Mouse (Mus musculus): ENCODE data around the gene Trappc6a. TPM values are rescaled to one million over a fixed set of nuclear protein-coding genes. Genes with fewer than 3 reads are reported as not detected.

The Trappc6a gene
- polyA plus RNA-seq, 1 experiment: 120 TPM

GRCm38 (mm10) chr7:19462884-19463381, 45.3 kb upstream of the Trappc6a start, which contains the start of gene Exoc3l2:
Gene Exoc3l2, plus strand, starts transcription at chr7:19463331.
- no peaks in the 10 kb centered on the region for H3K27me3 ChIP-seq (ENCODE audit: control insufficient read depth, insufficient read depth, low read length)
- 62% methylated on average over 6 of the region's 6 CpGs for WGBS
- TF ChIP-seq POLR2A (IDR thresholded peaks at IDR 0.05; ENCODE audit: low read depth, low read length) (no peak), CTCF (IDR thresholded peaks at IDR 0.05; ENCODE audit: extremely low read depth, insufficient read length, insufficient replicate concordance, low read depth, low read length) (no peak)
- H3K4me1 ChIP-seq (ENCODE audit: control insufficient read depth, insufficient read depth, insufficient read length, low read length): peaks cover 5% of the 10 kb centered on the region
- peak within 1 kb of the TSS; percentile 54 for H3K4me3 ChIP-seq (ENCODE audit: low read depth, low read length)
- H3K36me3 ChIP-seq (ENCODE audit: control insufficient read depth, insufficient read depth, low read length): no peaks in the 10 kb centered on the region
- peak within 1 kb of the TSS; percentile 40 for H3K27ac ChIP-seq (ENCODE audit: insufficient read depth, low read depth, low read length)

DNA sequence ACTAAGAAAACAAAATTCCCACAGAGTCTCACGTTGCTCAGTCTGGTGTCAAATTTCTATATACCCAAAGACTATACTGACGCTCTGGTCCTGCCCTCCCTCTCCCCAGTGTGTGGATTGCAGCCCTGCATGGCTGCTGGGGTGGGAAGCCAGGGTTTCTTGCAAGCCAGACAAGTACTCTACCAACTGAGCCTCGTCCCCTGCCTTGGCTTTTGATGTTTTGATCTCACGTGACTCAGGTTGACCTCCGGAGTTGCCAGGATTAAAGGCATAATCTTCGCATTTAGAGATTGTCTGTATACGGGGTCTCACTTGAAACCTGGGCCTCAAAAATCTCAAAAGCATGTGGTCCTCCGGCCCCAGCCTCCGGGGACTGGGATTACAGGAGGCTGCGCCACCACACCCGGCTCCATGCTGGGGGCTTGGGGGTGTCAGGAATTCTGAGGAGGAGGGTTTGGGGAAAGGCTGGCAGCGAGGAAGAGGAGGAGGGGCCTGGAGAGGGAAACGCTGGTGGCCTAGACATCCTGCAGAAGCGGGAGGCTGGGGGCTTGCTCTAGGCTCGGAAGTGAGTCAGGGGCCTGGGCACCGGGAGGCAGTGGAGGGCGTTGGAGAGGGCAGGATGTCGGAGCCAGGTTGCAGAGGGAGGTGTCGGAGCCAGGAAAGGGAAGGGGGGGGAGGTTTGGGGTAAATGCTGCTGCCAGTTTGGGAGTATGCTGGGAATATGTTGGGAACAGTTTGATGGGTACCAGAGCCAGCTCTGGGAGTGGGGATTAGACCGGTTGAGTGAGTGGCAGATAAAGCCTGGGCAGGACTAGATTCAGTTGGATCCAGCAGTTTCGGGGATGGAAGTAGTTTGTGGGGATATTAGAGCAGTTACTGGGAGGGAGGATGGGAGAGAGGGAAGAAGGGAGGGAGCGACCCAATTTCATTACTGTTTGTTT, 43.6 kb upstream of the Trappc6a start:
- Histone ChIP-seq H3K4me3 (ENCODE audit: low read depth, low read length) (peak overlapping the region; percentile 41), H3K36me3 (ENCODE audit: control insufficient read depth, insufficient read depth, low read length) (no peaks in the 10 kb centered on the region), H3K27ac (ENCODE audit: insufficient read depth, low read depth, low read length) (0 out of 2 replicates have a peak overlapping the region, but pooled peaks have one; percentile 21), H3K4me1 (ENCODE audit: control insufficient read depth, insufficient read depth, insufficient read length, low read length) (peaks cover under 1% of the 10 kb centered on the region; the same call in 1 of the 2 replicates), H3K27me3 (ENCODE audit: control insufficient read depth, insufficient read depth, low read length) (peaks cover 6% of the 10 kb centered on the region)
- 32% methylated on average over 22 of the region's 22 CpGs for WGBS
- no peak for TF ChIP-seq CTCF (IDR thresholded peaks at IDR 0.05; ENCODE audit: extremely low read depth, insufficient read length, insufficient replicate concordance, low read depth, low read length)
- no peak for TF ChIP-seq POLR2A (IDR thresholded peaks at IDR 0.05; ENCODE audit: low read depth, low read length)

DNA sequence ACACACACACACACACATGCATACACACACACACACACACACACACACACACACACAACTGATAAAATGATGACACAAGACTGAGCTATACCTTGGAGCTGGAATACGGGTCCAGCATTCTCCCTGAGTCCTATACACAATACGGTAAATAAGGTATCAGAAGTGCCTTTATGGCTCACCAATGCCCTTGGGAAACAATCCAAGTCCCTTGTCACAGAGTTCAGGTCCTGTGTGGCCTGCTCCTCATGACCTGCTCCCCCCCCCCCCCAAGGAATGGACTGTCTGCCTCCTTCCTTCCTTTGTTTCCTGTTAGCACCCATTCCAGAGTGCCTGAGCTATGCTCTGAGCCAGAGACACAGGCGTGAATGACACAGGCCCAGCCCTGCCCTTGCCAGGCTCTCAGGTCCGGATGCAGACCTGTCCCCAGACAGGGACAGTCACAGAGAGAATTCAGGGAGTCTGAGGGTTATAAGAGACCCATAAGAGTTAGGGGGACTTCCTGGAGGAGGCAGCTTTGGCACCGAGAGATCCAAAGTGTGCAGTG, 41.5 kb upstream of the Trappc6a start:
- Histone ChIP-seq H3K4me1 (ENCODE audit: control insufficient read depth, insufficient read depth, insufficient read length, low read length) (no peaks in the 10 kb centered on the region), H3K4me3 (ENCODE audit: low read depth, low read length) (no peak overlapping the region), H3K27ac (ENCODE audit: insufficient read depth, low read depth, low read length) (no peak overlapping the region), H3K27me3 (ENCODE audit: control insufficient read depth, insufficient read depth, low read length) (peaks cover 12% of the 10 kb centered on the region), H3K36me3 (ENCODE audit: control insufficient read depth, insufficient read depth, low read length) (no peaks in the 10 kb centered on the region)
- TF ChIP-seq POLR2A (IDR thresholded peaks at IDR 0.05; ENCODE audit: low read depth, low read length) (no peak), CTCF (IDR thresholded peaks at IDR 0.05; ENCODE audit: extremely low read depth, insufficient read length, insufficient replicate concordance, low read depth, low read length) (no peak)
- 47% methylated on average over 5 of the region's 5 CpGs for WGBS

DNA sequence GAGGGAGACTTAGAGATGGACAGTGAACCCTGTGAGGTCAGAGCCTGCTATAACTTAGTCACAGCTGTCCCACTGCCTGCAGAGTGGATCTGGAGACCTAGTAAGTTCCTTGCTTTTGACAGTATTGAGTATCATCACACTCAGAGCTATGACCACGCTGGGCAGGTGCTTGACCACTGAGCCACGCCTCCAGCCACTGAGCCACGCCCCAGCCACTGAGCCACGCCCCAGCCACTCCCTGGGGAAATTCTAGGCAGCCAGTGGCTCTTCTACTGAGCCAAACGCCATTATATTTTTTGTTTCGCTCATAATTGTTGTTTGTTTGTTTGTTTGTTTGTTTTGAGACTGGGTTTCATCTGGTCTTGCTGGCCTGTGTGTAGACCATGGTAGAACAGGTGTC, 40.6 kb upstream of the Trappc6a start:
- WGBS: 25% methylated on average over 6 of the region's 6 CpGs
- no peaks in the 10 kb centered on the region for H3K4me1 ChIP-seq (ENCODE audit: control insufficient read depth, insufficient read depth, insufficient read length, low read length)
- H3K27ac ChIP-seq (ENCODE audit: insufficient read depth, low read depth, low read length): no peak overlapping the region
- H3K27me3 ChIP-seq (ENCODE audit: control insufficient read depth, insufficient read depth, low read length): peaks cover 12% of the 10 kb centered on the region
- no peak for TF ChIP-seq CTCF (IDR thresholded peaks at IDR 0.05; ENCODE audit: extremely low read depth, insufficient read length, insufficient replicate concordance, low read depth, low read length)
- no peak for TF ChIP-seq POLR2A (IDR thresholded peaks at IDR 0.05; ENCODE audit: low read depth, low read length)
- no peaks in the 10 kb centered on the region for H3K36me3 ChIP-seq (ENCODE audit: control insufficient read depth, insufficient read depth, low read length)
- no peak overlapping the region for H3K4me3 ChIP-seq (ENCODE audit: low read depth, low read length)

- no peaks in the 10 kb centered on the region for H3K36me3 ChIP-seq (ENCODE audit: control insufficient read depth, insufficient read depth, low read length)
- no peak overlapping the region for H3K27ac ChIP-seq (ENCODE audit: insufficient read depth, low read depth, low read length)
- WGBS: 60% methylated on average over 12 of the region's 12 CpGs
- H3K4me1 ChIP-seq (ENCODE audit: control insufficient read depth, insufficient read depth, insufficient read length, low read length): no peaks in the 10 kb centered on the region
- TF ChIP-seq POLR2A (IDR thresholded peaks at IDR 0.05; ENCODE audit: low read depth, low read length): no peak
- TF ChIP-seq CTCF (IDR thresholded peaks at IDR 0.05; ENCODE audit: extremely low read depth, insufficient read length, insufficient replicate concordance, low read depth, low read length): no peak
- no peak overlapping the region for H3K4me3 ChIP-seq (ENCODE audit: low read depth, low read length)
- peaks cover 18% of the 10 kb centered on the region for H3K27me3 ChIP-seq (ENCODE audit: control insufficient read depth, insufficient read depth, low read length)
Measured at GRCm38 (mm10) chr7:19468279-19468678, 39.9 kb upstream of the Trappc6a start.

DNA sequence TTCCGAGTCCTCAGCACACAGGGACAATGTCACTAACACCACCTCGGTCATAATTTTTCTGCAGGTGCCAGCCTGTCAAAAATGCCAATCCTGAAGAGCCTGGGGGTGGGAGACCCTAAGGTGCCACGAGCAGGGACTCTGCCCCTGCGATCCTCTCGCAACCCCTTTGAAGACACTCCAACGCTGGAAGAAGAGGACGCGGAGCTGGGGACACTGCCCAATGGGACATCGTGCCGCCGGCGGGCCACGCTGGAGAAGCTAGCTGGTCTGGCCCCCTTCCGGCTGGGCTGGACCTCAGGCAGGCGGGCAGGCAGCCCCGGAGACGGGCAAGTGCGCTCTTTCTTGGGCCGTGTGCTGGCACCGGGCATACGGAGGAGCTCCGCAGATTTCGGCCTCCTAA, 38.8 kb upstream of the Trappc6a start:
- Histone ChIP-seq H3K36me3 (ENCODE audit: control insufficient read depth, insufficient read depth, low read length) (no peaks in the 10 kb centered on the region), H3K27ac (ENCODE audit: insufficient read depth, low read depth, low read length) (no peak overlapping the region), H3K27me3 (ENCODE audit: control insufficient read depth, insufficient read depth, low read length) (peaks cover 23% of the 10 kb centered on the region), H3K4me1 (ENCODE audit: control insufficient read depth, insufficient read depth, insufficient read length, low read length) (peaks cover 2% of the 10 kb centered on the region; the same call in 1 of the 2 replicates), H3K4me3 (ENCODE audit: low read depth, low read length) (no peak overlapping the region)
- TF ChIP-seq CTCF (IDR thresholded peaks at IDR 0.05; ENCODE audit: extremely low read depth, insufficient read length, insufficient replicate concordance, low read depth, low read length) (no peak), POLR2A (IDR thresholded peaks at IDR 0.05; ENCODE audit: low read depth, low read length) (no peak)
- 40% methylated on average over 23 of the region's 23 CpGs for WGBS

GRCm38 (mm10) chr7:19470308-19470707, 37.9 kb upstream of the Trappc6a start:
- Histone ChIP-seq H3K27me3 (ENCODE audit: control insufficient read depth, insufficient read depth, low read length) (peaks cover 29% of the 10 kb centered on the region), H3K36me3 (ENCODE audit: control insufficient read depth, insufficient read depth, low read length) (no peaks in the 10 kb centered on the region), H3K4me1 (ENCODE audit: control insufficient read depth, insufficient read depth, insufficient read length, low read length) (peaks cover 3% of the 10 kb centered on the region; the same call in 1 of the 2 replicates), H3K4me3 (ENCODE audit: low read depth, low read length) (no peak overlapping the region), H3K27ac (ENCODE audit: insufficient read depth, low read depth, low read length) (no peak overlapping the region)
- TF ChIP-seq POLR2A (IDR thresholded peaks at IDR 0.05; ENCODE audit: low read depth, low read length): no peak
- no peak for TF ChIP-seq CTCF (IDR thresholded peaks at IDR 0.05; ENCODE audit: extremely low read depth, insufficient read length, insufficient replicate concordance, low read depth, low read length)
- WGBS: 18% methylated on average over 14 of the region's 14 CpGs

Measured in small intestine, adult 2 months (tissue).